Mouse (Mus musculus) neutrophil, adult 65 days (primary cell): ENCODE measurements around the gene Ibtk. TPM values are rescaled to one million over a fixed set of nuclear protein-coding genes. Genes with fewer than 3 reads are reported as not detected.

ENCODE experiments used
- total RNA-seq: library from RNA; stranded (reverse); gene quantifications from 2 replicates; pipeline ENCODE4 v1.2.4, GENCODE M21; 2023

The Ibtk gene
- 26.4 and 28.5 TPM in 2 replicates for total RNA-seq

DNA sequence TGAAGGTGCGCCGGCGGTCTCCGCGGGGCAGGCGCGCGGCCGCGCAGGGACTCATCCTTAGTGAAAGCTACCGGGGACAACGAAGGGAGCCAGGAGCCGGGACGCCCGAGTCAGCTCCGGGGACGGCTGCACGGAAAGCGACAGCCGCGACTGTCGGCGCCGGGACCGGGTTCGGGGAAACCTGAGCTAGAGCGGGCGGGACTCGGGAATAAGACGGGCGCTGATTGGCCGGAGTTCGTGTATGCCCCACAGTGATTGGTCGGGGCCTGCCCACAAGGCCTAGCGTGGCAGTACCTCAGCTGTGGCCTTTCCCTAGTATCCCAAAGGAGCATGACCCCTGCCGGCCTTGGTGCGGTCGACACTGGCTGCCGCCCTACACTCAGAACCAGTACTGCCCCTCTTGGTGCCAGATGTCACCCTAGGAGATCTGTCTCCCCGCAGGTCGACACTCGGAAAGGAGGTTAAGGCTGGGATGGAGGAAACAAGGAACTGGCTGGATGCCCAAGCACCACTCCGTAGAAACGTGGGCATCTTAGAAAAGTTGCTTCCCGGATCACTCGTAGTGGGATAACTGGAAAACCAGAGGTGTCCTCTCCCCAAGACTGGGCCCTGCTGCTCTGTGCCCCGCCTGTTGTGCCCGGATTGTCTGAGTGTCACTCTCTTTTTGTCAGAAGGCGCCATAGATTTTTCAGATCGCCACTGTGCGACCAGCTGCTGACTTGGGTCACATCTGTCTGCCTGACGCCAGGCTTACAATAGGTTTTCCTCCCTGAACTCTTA lies at the start of gene Ibtk:
Gene Ibtk (minus strand): TSS at position 193 of the 780 bp plus-strand sequence.

Other genes starting within 250 kb of the Ibtk start
- 0.18 and 0.22 TPM in 2 replicates for gene Tpbg, start 93.0 kb upstream of the Ibtk start, total RNA-seq